Mouse (Mus musculus) neural tube, embryonic 10.5 days (tissue): ENCODE data around the gene Rchy1.
"Not testable (repeated sequence)": the region's sequence is repeated elsewhere in the genome, so short reads cannot be mapped to it uniquely, and the experiment has no call there.

Experiments used
- DNase-seq: peaks from one replicate; pipeline ENCODE4 v3.0.0-alpha.2; 2017; ENCODE audit warnings: low spot score; ENCODE audit errors: extremely low spot score

Rchy1 gene

GRCm38 (mm10) chr5:91960606-91961254 lies 2.1 kb downstream of the Rchy1 start:
- DNase-seq, result no peak

GRCm38 (mm10) chr5:91959986-91960385 lies 2.9 kb downstream of the Rchy1 start:
- no peak for DNase-seq

GRCm38 (mm10) chr5:91959096-91959495 lies 3.8 kb downstream of the Rchy1 start:
- no peak for DNase-seq

GRCm38 (mm10) chr5:91956991-91957760 lies 5.7 kb downstream of the Rchy1 start:
- DNase-seq, result no peak

- DNase-seq, result no peak
Observed at GRCm38 (mm10) chr5:91951404-91951803, 11.5 kb downstream of the Rchy1 start.

GRCm38 (mm10) chr5:91949441-91949840 lies 13.4 kb downstream of the Rchy1 start:
- no peak for DNase-seq

- no peak for DNase-seq
Observed at GRCm38 (mm10) chr5:91947008-91947407, 15.9 kb downstream of the Rchy1 start.

- not testable (repeated sequence) for DNase-seq
Observed at GRCm38 (mm10) chr5:91945609-91946008, 17.3 kb downstream of the Rchy1 start.

- DNase-seq, result no peak
Observed at GRCm38 (mm10) chr5:91913231-91913630, 49.6 kb downstream of the Rchy1 start.

GRCm38 (mm10) chr5:91911384-91912106 lies 51.3 kb downstream of the Rchy1 start:
- no peak for DNase-seq

GRCm38 (mm10) chr5:91910616-91911015 lies 52.3 kb downstream of the Rchy1 start:
- no peak for DNase-seq

- DNase-seq, result no peak
Observed at GRCm38 (mm10) chr5:91909010-91909620, 53.8 kb downstream of the Rchy1 start.
